Mouse (Mus musculus) kidney, embryonic 16.5 days (tissue): ENCODE measurements around the gene Tfrc. TPM values are rescaled to one million over a fixed set of nuclear protein-coding genes. Genes with fewer than 3 reads are reported as not detected.

Experiments
- ATAC-seq: fragments of 200-750 bp; cut with Nextera tagmentation; 2 replicates; pipeline ENCODE4 v1.8.0; 2017; ENCODE audit warnings: moderate TSS enrichment; ENCODE audit not compliant: low FRiP score, low TSS enrichment
- H3K27ac ChIP-seq: fragments of 300-500 bp; sonication (generic); 2 replicates; pipeline ENCODE4 v1.5.1; 2014; ENCODE audit warnings: low read length
- H3K27me3 ChIP-seq: fragments of 300-500 bp; sonication (generic); 2 replicates; pipeline ENCODE4 v1.6.1; 2014; ENCODE audit warnings: low read length, control low read depth, mixed read lengths; ENCODE audit not compliant: insufficient read depth
- H3K36me3 ChIP-seq: fragments of 300-500 bp; sonication (generic); 2 replicates; pipeline ENCODE4 v1.6.1; 2014; ENCODE audit warnings: low read length, control low read depth, mixed read lengths; ENCODE audit not compliant: insufficient read depth
- H3K4me1 ChIP-seq: fragments of 300-500 bp; sonication (generic); 2 replicates; pipeline ENCODE4 v1.6.1; 2014; ENCODE audit warnings: low read length, control low read depth, mixed read lengths; ENCODE audit not compliant: insufficient read depth
- H3K4me2 ChIP-seq: fragments of 300-500 bp; sonication (generic); replicated peaks from 2 replicates; pipeline ENCODE4 v1.6.1; 2014; ENCODE audit warnings: low read depth, low read length
- H3K4me3 ChIP-seq: fragments of 300-500 bp; sonication (generic); 2 replicates; pipeline ENCODE4 v1.5.1; 2014; ENCODE audit warnings: mild to moderate bottlenecking, low read length
- H3K9ac ChIP-seq: fragments of 300-500 bp; sonication (generic); replicated peaks from 2 replicates; pipeline ENCODE4 v1.6.1; 2014; ENCODE audit warnings: low read length
- H3K9me3 ChIP-seq: fragments of 300-500 bp; sonication (generic); 2 replicates; pipeline ENCODE4 v1.6.1; 2016; ENCODE audit warnings: low read length, control low read depth
- whole genome bisulfite sequencing: fragments of 180-500 bp; shearing (Covaris S2); extraction: QIAGEN DNeasy Blood & Tissue Kit; methylation state at CpG from one replicate; pipeline ENCODE4 v1.1.7; 2014; 5-methylcytosine and 5-hydroxymethylcytosine counted together
- polyA plus RNA-seq: library from polyadenylated mRNA; unstranded; fragments of >200 nt; fragmentation: Nextera tagmentation; extraction: Ambion mirVana; gene quantifications from 2 replicates; pipeline ENCODE4 v1.2.1, GENCODE M21; 2015

The Tfrc gene
- polyA plus RNA-seq, 1 experiment from 2014 or later: 46.5 TPM

GRCm38 (mm10) chr16:32656321-32656720 lies 47.6 kb downstream of the Tfrc start:
- Histone ChIP-seq H3K4me1 (peaks cover 50% of the 10 kb centered on the region), H3K4me2 (no peak overlapping the region), H3K36me3 (no peaks in the 10 kb centered on the region), H3K9ac (no peak overlapping the region), H3K4me3 (no peak overlapping the region), H3K27me3 (no peaks in the 10 kb centered on the region), H3K27ac (no peak overlapping the region), H3K9me3 (no peaks in the 10 kb centered on the region)
- WGBS: 68% methylated on average over 8 of the region's 8 CpGs
- no peak for ATAC-seq

GRCm38 (mm10) chr16:32656794-32657193 lies 48.1 kb downstream of the Tfrc start:
- H3K9me3 ChIP-seq: no peaks in the 10 kb centered on the region
- no peaks in the 10 kb centered on the region for H3K36me3 ChIP-seq
- no peak for ATAC-seq
- H3K4me2 ChIP-seq: no peak overlapping the region
- no peak overlapping the region for H3K9ac ChIP-seq
- peaks cover 54% of the 10 kb centered on the region for H3K4me1 ChIP-seq
- no peak overlapping the region for H3K27ac ChIP-seq
- H3K27me3 ChIP-seq: no peaks in the 10 kb centered on the region
- 56% methylated on average over 8 of the region's 8 CpGs for WGBS
- H3K4me3 ChIP-seq: no peak overlapping the region

GRCm38 (mm10) chr16:32657498-32658250 lies 49.0 kb downstream of the Tfrc start:
- no peak overlapping the region for H3K4me3 ChIP-seq
- H3K27ac ChIP-seq: no peak overlapping the region
- no peaks in the 10 kb centered on the region for H3K9me3 ChIP-seq
- no peak for ATAC-seq
- no peak overlapping the region for H3K9ac ChIP-seq
- peaks cover 62% of the 10 kb centered on the region for H3K4me1 ChIP-seq
- no peak overlapping the region for H3K4me2 ChIP-seq
- 91% methylated on average over 16 of the region's 16 CpGs for WGBS
- no peaks in the 10 kb centered on the region for H3K27me3 ChIP-seq
- no peaks in the 10 kb centered on the region for H3K36me3 ChIP-seq

- no peaks in the 10 kb centered on the region for H3K36me3 ChIP-seq
- ATAC-seq: no peak
- H3K9me3 ChIP-seq: no peaks in the 10 kb centered on the region
- no peaks in the 10 kb centered on the region for H3K27me3 ChIP-seq
- no peak overlapping the region for H3K27ac ChIP-seq
- peaks cover 72% of the 10 kb centered on the region for H3K4me1 ChIP-seq
- H3K4me3 ChIP-seq: peak overlapping the region; percentile 41
- peak overlapping the region; percentile 53 for H3K9ac ChIP-seq
- H3K4me2 ChIP-seq: peak overlapping the region; percentile 59
- WGBS: 0% methylated on average over 4 of the region's 21 CpGs
Measured at GRCm38 (mm10) chr16:32658743-32659171, 50.0 kb downstream of the Tfrc start.

GRCm38 (mm10) chr16:32659385-32659784 lies 50.7 kb downstream of the Tfrc start:
- WGBS: 9% methylated on average over 8 of the region's 8 CpGs
- no peaks in the 10 kb centered on the region for H3K27me3 ChIP-seq
- H3K27ac ChIP-seq: peak overlapping the region; percentile 31; the same call in 1 of the 2 replicates
- H3K4me2 ChIP-seq: peak overlapping the region; percentile 59
- peak overlapping the region; percentile 48; the same call in 1 of the 2 replicates for H3K9ac ChIP-seq
- no peak for ATAC-seq
- H3K9me3 ChIP-seq: no peaks in the 10 kb centered on the region
- no peaks in the 10 kb centered on the region for H3K36me3 ChIP-seq
- H3K4me3 ChIP-seq: peak overlapping the region; percentile 33
- peaks cover 72% of the 10 kb centered on the region for H3K4me1 ChIP-seq

GRCm38 (mm10) chr16:32660095-32660494 lies 51.4 kb downstream of the Tfrc start:
- Histone ChIP-seq H3K36me3 (no peaks in the 10 kb centered on the region), H3K9ac (no peak overlapping the region), H3K27ac (peak overlapping the region; percentile 90), H3K4me2 (no peak overlapping the region), H3K27me3 (no peaks in the 10 kb centered on the region), H3K4me3 (no peak overlapping the region), H3K4me1 (peaks cover 72% of the 10 kb centered on the region), H3K9me3 (no peaks in the 10 kb centered on the region)
- WGBS: 23% methylated on average over 1 of the region's 1 CpGs
- ATAC-seq: no peak

- H3K27ac ChIP-seq: peak overlapping the region; percentile 90
- 17% methylated on average over 10 of the region's 10 CpGs for WGBS
- H3K4me1 ChIP-seq: peaks cover 77% of the 10 kb centered on the region
Measured at GRCm38 (mm10) chr16:32660557-32661321, 52.0 kb downstream of the Tfrc start.

GRCm38 (mm10) chr16:32661493-32661921 lies 52.8 kb downstream of the Tfrc start:
- WGBS: 30% methylated on average over 10 of the region's 10 CpGs
- H3K4me1 ChIP-seq: peaks cover 74% of the 10 kb centered on the region
- H3K27ac ChIP-seq: peak overlapping the region; percentile 90
- peak; percentile 24; the same call in 1 of the 2 replicates for ATAC-seq
- peak overlapping the region; percentile 50 for H3K4me2 ChIP-seq
- H3K9ac ChIP-seq: peak overlapping the region; percentile 57
- H3K4me3 ChIP-seq: peak overlapping the region; percentile 24
- no peaks in the 10 kb centered on the region for H3K9me3 ChIP-seq
- no peaks in the 10 kb centered on the region for H3K36me3 ChIP-seq
- no peaks in the 10 kb centered on the region for H3K27me3 ChIP-seq

More at GRCm38 (mm10) chr16:32660557-32661321, 52.0 kb downstream of the Tfrc start:
- ATAC-seq: peak; percentile 73
- Histone ChIP-seq H3K4me2 (peak overlapping the region; percentile 50), H3K36me3 (no peaks in the 10 kb centered on the region), H3K9me3 (no peaks in the 10 kb centered on the region), H3K27me3 (no peaks in the 10 kb centered on the region), H3K9ac (peak overlapping the region; percentile 57), H3K4me3 (peak overlapping the region; percentile 24)

- Histone ChIP-seq H3K36me3 (no peaks in the 10 kb centered on the region), H3K4me3 (peak overlapping the region; percentile 24; the same call in 1 of the 2 replicates), H3K9ac (peak overlapping the region; percentile 57; the same call in 1 of the 2 replicates), H3K27me3 (no peaks in the 10 kb centered on the region), H3K9me3 (no peaks in the 10 kb centered on the region), H3K4me2 (peak overlapping the region; percentile 50), H3K4me1 (peaks cover 78% of the 10 kb centered on the region), H3K27ac (peak overlapping the region; percentile 90; the same call in 1 of the 2 replicates)
- no peak for ATAC-seq
- 86% methylated on average over 7 of the region's 7 CpGs for WGBS
Measured at GRCm38 (mm10) chr16:32662372-32662771, 53.7 kb downstream of the Tfrc start.
